ENCODE assay signal across 8 mouse cellular contexts in genomic region chr15:81871604-81872261, GRCm38 (mm10). TPM values are rescaled to one million over a fixed set of nuclear protein-coding genes. Genes with fewer than 3 reads are reported as not detected.
DNase-seq lines count a peak whose midpoint lies in the region; ATAC-seq lines count a peak whose summit lies in the region.

TSS of gene Phf5a (minus strand) at chr15:81871911.

- peak within 1 kb of the TSS; percentile 98 for H3K27ac ChIP-seq in hindbrain, embryonic 12.5 days

- ATAC-seq in hindbrain, embryonic 12.5 days (ENCODE audit: low FRiP score): peak; percentile 88

- peak within 1 kb of the TSS; percentile 78 for H3K9ac ChIP-seq in hindbrain, embryonic 12.5 days

- no peaks in the 10 kb centered on the region for H3K9me3 ChIP-seq in hindbrain, embryonic 12.5 days (replicated peaks)

- peak within 1 kb of the TSS; percentile 95 for H3K4me2 ChIP-seq in hindbrain, embryonic 12.5 days (replicated peaks)

- H3K4me3 ChIP-seq in hindbrain, embryonic 12.5 days: peak within 1 kb of the TSS; percentile 78

- H3K4me1 ChIP-seq in hindbrain, embryonic 12.5 days: peaks cover 23% of the 10 kb centered on the region

- peak; percentile 99 for DNase-seq in Muller cell, postnatal 12 days (ENCODE audit: inconsistent ontology term)
- DNase-seq in cerebellum, postnatal 10 days: peak; percentile 91
- DNase-seq in frontal cortex, postnatal 10 days (ENCODE audit: low spot score in 2 of 2): peak; percentile 77 to 79
- peak; percentile 74 to 82 for DNase-seq in layer of hippocampus, postnatal 36 days
- peak; percentile 87 to 89 for DNase-seq in lung, postnatal 4 days
- DNase-seq in retina, postnatal 7 days (ENCODE audit: low read depth, low spot score): peak; percentile 96
- DNase-seq in urinary bladder, adult 2 months (ENCODE audit: low spot score): peak; percentile 68

- H3K27me3 ChIP-seq in hindbrain, embryonic 12.5 days: no peaks in the 10 kb centered on the region

- under 1% methylated on average over 30 of the region's 30 CpGs for WGBS in hindbrain, embryonic 12.5 days

- H3K36me3 ChIP-seq in hindbrain, embryonic 12.5 days: peaks cover 40% of the 10 kb centered on the region

RNA-seq across cellular contexts. Expression of gene Phf5a, which starts in this region (rescaled TPM):
- 102 and 115 TPM in 2 replicates for polyA plus RNA-seq in hindbrain, embryonic 12.5 days (2016; fragmentation: Nextera tagmentation; extraction: Ambion mirVana)
- total RNA-seq in layer of hippocampus, postnatal 36 days (2021): 10 to 100 TPM; 31.2 to 33.5 TPM
- 44.3 and 49.6 TPM in 2 replicates for polyA plus RNA-seq in urinary bladder, adult 2 months (2012; rRNA removed)

Comparison
In these comparisons a context has a peak if more than half of its experiments do, and no peak if none do; other contexts are left out.
1. Peak in every context shown above with its lines: DNase-seq, ATAC-seq, H3K4me3 ChIP-seq and H3K27ac ChIP-seq.